Mouse (Mus musculus) testis, postnatal 14 days (tissue): ENCODE data around the gene Fgfr2.

Experiments
- DNase-seq: peaks from one replicate; pipeline ENCODE4 v3.0.0; 2021; ENCODE audit warnings: low spot score

The Fgfr2 gene

DNA sequence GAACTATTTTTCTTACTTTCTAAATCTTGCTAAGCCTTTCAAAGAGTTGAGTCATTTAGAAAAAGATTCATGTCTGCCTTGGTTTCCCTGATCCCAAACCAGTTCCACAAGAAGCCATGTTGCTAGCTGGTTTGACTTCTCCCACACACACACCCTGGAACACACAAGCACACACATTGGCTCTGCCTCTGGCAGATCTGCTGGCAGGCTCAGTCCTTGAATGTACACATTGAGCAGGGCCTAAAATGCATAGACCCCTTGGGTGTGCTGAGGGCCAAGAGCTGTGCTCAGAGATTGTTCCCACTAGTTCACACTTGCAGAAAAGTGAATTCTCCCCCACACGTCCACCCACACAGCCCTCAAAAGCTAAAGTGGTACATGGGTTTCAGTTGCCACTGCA is 1164.4 kb downstream of the Fgfr2 start:
- no peak for DNase-seq

GRCm38 (mm10) chr7:131953402-131953801 is 1169.7 kb downstream of the Fgfr2 start:
- no peak for DNase-seq

- no peak for DNase-seq
Measured at GRCm38 (mm10) chr7:131951131-131951530, 1172.0 kb downstream of the Fgfr2 start.

GRCm38 (mm10) chr7:131937611-131938010 is 1185.5 kb downstream of the Fgfr2 start:
- no peak for DNase-seq

- DNase-seq: no peak
Measured at GRCm38 (mm10) chr7:131927288-131928050, 1195.7 kb downstream of the Fgfr2 start.

- DNase-seq: no peak
Measured at GRCm38 (mm10) chr7:131917384-131917783, 1205.8 kb downstream of the Fgfr2 start.

GRCm38 (mm10) chr7:131909611-131910010 is 1213.5 kb downstream of the Fgfr2 start:
- no peak for DNase-seq

DNA sequence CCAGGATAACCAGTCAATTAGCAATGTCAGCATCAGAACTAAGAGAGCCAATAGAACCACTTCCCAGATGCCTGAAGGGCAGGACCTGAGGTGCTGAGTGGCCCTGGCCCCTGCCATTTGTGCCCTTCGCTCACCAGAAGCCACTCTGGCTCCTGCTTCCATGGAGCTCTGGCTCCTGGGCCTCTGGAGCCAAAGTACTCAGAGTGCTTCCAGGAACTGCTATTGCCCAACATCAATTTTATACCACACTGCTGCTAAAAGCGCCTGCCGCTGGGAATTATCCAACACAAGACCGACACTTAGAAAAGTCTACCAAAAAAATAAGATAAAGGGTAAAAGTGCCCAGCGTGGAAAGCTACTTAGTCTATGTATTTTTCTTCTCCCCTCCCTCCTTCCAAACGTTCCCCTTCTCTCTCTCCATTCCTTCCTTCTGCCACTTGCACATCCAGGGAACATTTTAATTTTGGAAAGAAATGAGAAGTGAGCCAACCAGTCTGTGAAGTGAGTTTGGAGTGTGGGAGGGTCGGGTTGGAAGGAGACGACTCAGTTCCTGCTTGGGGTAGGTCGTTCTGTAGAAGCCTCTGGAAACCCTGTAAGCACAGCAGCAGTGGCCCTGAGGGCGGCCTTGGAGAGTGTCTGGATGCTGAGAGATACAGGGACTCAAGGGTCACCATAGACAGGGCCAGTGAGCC is 1216.5 kb downstream of the Fgfr2 start:
- DNase-seq: no peak

DNA sequence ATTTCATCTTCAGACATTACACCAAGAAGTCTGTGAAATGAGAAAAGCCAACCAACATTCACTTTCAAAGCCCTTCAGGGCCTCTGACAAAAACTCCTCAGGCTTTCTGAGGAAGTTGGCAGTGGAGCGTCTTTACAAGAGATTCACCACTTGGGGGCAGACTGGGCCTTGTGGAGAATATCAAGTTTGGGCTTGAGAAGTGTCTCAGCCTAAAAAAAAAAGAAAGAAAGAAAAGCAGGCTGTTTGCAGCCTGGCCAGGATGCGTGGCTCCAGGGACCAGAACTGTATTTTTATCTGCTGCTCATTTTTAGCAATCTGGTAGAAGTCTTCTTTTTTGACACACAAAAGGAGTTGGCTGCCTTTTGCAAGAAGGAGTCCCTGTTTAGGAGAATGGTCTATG is 1223.8 kb downstream of the Fgfr2 start:
- peak; percentile 31 for DNase-seq

GRCm38 (mm10) chr7:131897282-131897681 is 1225.9 kb downstream of the Fgfr2 start:
- no peak for DNase-seq

GRCm38 (mm10) chr7:131882824-131883223 is 1240.3 kb downstream of the Fgfr2 start:
- DNase-seq: no peak

- peak; percentile 44 for DNase-seq
Measured at GRCm38 (mm10) chr7:131881876-131882615, 1241.1 kb downstream of the Fgfr2 start.

- DNase-seq: no peak
Measured at GRCm38 (mm10) chr7:131880150-131880549, 1243.0 kb downstream of the Fgfr2 start.

DNA sequence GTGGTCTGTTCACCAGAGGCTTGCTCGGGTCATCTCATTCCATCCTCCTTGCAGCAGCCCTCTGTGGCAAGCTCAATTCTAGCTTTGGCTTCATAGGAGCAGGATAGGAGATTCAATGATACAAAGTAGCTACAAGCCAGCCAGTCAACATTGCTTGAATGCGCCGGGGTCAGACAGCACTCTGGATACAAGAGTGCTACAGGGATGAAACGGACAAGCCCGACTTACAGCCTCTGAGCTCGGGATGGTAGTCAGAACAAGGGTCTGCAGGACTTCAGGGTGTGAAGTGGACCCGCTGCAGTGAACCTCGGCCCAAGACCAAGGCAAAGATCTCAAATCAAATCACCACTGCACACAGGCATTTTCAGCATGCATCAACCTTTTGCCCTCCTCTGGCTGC is 1244.3 kb downstream of the Fgfr2 start:
- DNase-seq: peak; percentile 68

GRCm38 (mm10) chr7:131861157-131861556 is 1262.0 kb downstream of the Fgfr2 start:
- DNase-seq: no peak

DNA sequence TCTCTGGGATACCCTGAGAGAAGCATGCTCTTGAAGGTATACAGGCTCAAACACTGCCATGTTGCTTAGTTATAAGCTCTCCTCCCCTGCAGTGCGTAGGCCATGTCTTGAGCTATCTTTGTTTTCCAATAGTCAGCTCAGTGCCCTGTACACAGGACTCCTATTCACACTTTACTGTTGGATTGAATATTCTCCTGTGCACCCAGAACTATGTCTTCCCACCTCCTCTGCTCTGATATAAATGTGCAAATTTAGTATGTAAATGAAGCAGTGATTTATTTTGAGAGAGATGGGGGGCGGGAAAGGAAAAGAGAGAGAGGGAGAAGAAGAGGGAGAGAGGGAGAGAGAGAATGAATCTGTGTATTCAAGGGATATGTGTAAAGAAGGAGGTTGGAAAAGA is 1267.5 kb downstream of the Fgfr2 start:
- DNase-seq: no peak

DNA sequence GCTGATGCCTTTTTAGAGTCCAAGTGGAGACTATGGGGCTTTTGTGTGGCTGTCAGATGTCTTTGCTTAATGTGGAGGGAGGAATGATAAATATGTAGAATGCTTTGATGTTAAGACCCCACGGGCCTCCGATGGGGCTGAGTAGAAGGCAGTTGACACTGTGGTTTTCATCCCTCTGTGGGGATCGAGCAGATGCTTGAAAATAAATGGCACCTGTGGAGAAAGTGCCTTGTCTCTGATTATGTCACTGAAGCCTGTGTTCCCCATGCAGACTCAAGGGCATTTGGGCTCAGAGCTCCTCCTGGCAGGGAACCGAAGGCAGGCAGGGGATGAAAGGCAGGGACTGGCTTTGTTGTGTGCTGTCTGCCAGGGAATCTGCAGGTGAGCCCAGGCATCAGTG is 1272.6 kb downstream of the Fgfr2 start:
- no peak for DNase-seq

- peak; percentile 28 for DNase-seq
Measured at GRCm38 (mm10) chr7:131846066-131846905, 1276.9 kb downstream of the Fgfr2 start.

- no peak for DNase-seq
Measured at GRCm38 (mm10) chr7:131830261-131830660, 1292.9 kb downstream of the Fgfr2 start.

DNA sequence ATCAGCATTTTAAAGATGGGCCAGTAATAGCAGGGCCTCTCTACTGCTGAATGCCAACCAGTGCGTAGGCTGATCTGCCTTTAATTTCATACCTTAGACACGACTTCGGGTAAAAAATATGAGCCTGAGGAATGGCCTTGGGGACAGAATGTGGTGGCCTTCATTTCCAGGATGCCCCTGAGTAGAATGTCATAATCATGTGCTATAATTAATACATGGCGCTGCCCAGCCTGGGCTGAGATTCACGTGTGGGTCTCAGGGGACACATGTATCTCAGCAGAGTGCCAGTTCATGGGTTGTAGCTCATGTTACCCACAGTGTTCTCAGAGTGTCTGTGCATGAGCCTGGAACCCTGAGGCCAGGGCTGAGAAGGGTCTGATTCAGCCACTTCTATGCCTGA is 1296.3 kb downstream of the Fgfr2 start:
- DNase-seq: no peak

DNA sequence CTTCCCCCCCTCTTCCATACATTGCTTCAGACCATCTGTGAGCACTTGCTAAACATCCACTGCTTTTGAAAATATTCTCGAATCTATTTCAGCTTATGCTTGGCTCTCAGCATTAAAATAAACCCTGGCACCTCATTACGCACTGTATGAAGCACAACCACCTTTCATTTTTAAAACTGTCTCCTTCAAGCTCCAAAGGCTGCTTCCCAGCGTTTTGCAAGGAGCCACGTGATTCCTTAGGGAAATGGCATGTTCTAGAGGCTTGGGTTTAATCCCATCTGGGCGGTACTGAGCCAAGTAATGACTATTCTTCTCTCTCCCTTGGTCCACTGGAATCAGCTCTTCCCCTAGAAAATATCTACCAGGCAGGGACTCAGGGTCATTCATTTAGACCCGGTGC is 1305.2 kb downstream of the Fgfr2 start:
- no peak for DNase-seq

- DNase-seq: no peak
Measured at GRCm38 (mm10) chr7:131816641-131817040, 1306.5 kb downstream of the Fgfr2 start.
